Mouse (Mus musculus) frontal cortex, adult (tissue): ENCODE measurements at regions not wholly inside any gene's neighbourhood (a gene's known extent, or its start where the extent isn't known, plus 50 kb on each side); places are given as distances from the start of the nearest gene placed in this dataset.
A peak's percentile ranks its signal among the peaks of the same experiment; 100 is the strongest.
"Not testable (repeated sequence)": the region's sequence is repeated elsewhere in the genome, so short reads cannot be mapped to it uniquely, and the experiment has no call there.

ENCODE experiments used
- ATAC-seq: cut with Nextera tagmentation; 2 replicates; pipeline ENCODE4 v1.9.2; 2017; ENCODE audit warnings: mild to moderate bottlenecking, moderate library complexity, mixed read lengths; ENCODE audit not compliant: low TSS enrichment

GRCm38 (mm10) chr2:107117564-107117963 is 58.1 kb upstream of the Fshb start:
- peak; percentile 90 for ATAC-seq

GRCm38 (mm10) chr2:107118711-107119474 is 59.4 kb upstream of the Fshb start:
- ATAC-seq: no peak

DNA sequence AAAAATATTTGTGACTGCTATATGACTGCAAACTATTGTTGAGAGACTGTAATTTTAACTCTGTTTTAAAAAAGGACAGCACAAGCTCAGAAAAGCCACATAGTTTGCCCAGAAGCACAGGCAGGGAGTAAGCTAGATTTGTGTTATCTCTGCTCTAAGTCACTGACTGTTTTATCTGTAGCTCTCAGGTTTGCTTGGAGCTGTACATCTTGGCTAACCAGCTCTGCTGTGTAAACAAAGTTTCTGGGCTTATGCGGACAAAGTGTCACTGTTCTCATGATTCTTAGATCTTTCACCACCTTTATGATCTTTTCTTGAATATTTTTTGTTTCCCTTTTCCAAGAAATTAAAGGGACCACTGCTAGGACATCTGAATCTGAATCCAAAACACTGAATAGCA is 60.2 kb upstream of the Fshb start:
- ATAC-seq: no peak

- ATAC-seq: no peak
Measured at GRCm38 (mm10) chr2:107133186-107133585, 73.7 kb upstream of the Fshb start.

GRCm38 (mm10) chr2:107149317-107149716 is 89.9 kb upstream of the Fshb start:
- ATAC-seq: no peak

- no peak for ATAC-seq
Measured at GRCm38 (mm10) chr2:107149851-107150250, 90.4 kb upstream of the Fshb start.

DNA sequence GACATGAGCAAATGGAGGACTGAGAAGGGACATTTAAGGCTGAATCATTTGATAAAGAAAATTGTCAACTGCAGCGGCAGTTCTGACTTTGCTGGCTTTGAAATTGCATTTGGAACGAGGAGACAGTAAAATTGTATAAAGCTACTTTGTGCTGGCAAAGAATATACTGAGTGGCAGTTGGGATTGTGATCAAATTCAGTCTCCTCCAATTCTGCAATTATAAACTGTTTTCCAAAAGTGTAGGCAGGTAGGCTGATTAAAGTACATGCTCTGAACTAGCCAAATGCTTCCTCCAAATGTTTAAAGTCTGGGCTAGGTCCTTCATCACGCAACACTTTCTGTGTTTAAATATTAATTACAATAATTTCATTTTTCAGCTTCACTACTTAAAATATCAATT is 90.9 kb upstream of the Fshb start:
- ATAC-seq: peak; percentile 47; the same call in 1 of the 2 replicates

- ATAC-seq: no peak
Measured at GRCm38 (mm10) chr2:107151878-107152277, 92.4 kb upstream of the Fshb start.

DNA sequence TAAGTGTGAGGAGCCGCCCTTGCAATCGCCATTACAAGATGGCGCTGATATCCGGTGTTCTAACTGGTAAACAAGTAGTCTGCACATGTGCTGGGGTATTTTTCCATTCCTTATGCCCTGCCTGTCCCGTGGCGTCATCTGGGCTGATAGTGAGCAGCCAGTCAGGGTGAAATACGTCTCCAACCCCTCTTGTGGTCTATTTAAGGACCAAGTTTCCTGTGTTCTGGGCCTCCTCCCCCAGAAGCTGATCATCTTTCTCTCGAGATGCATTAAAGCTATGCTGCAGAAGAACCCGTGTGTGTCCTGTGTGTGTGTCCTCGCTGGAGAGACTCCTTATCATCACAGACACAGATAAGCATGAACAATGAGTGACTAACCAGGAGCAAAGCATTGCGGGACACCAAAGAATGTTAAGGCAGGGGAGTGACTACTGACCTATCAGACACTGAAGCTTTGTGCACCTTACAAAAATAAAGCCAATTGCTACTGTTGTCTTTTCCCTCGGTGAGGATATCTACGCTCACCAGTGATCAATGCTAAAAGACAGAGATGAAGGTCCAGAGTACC is 99.5 kb upstream of the Fshb start:
- not testable (repeated sequence) for ATAC-seq

- ATAC-seq: no peak
Measured at GRCm38 (mm10) chr2:107175721-107176120, 114.7 kb upstream of the Kcna4 start.

DNA sequence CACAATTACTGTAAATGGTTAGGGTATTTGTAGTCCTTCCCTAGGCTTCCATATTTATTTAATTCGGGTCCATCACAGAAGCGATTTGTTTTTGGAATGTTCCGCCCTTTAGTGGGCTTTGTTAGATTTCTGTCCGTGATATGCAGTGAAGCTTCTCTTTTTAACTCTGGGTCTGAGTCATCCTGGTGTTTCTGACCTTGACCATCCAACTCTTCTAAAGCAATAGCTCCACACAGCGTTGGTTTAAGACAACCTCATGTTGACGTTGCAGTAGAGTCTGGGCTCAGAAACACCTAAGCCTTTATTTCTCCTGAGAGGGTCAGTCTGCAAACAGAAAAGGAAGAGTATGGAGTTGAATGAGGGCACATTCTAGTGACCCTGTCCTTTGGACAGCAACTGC is 107.4 kb upstream of the Kcna4 start:
- ATAC-seq: no peak

DNA sequence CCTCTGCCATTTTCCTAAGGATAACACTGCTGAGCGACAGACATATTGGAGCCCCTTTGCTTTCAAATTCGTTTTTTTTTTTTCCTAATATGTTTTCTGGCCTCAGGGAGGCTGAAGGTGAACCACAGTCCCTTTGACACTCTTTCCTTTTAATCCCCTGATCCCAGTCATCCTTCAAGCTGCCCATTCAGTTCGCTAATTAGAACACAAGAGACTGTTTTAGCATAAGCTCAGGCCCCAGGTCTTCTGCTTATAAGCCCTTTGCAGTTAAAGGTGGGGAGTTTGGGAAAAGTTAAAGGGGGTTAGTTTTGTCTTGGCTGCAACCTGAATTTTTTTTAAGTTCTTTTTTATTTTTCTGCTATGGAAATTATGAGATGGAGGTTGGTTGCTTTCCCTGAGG is 105.6 kb upstream of the Kcna4 start:
- ATAC-seq: no peak

- peak; percentile 52; the same call in 1 of the 2 replicates for ATAC-seq
Measured at GRCm38 (mm10) chr2:107201856-107202473, 88.5 kb upstream of the Kcna4 start.

- ATAC-seq: peak; percentile 64
Measured at GRCm38 (mm10) chr2:107202474-107202858, 88.0 kb upstream of the Kcna4 start.

DNA sequence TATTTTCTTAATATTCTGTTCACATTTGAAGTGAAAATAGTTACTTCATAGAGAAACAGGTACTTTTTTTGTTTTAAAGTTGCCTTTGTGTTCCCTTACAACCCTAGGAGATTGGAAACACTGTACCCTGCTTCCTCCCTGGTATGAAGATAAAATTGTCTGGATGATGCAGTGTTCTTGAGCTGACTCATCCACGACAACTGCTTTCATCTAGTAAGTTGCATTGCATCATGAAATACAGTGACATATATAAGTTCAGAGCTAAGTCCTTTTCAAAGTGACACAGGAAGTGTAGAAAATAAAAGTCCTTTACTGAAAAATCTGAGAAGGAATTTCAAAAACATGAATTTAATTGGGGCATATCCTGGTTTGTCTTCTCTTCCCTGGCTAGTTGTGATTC is 68.9 kb upstream of the Kcna4 start:
- ATAC-seq: no peak

GRCm38 (mm10) chr2:107224679-107225078 is 65.8 kb upstream of the Kcna4 start:
- ATAC-seq: peak; percentile 41; the same call in 1 of the 2 replicates

GRCm38 (mm10) chr2:107227486-107227885 is 63.0 kb upstream of the Kcna4 start:
- ATAC-seq: peak; percentile 38; the same call in 1 of the 2 replicates

DNA sequence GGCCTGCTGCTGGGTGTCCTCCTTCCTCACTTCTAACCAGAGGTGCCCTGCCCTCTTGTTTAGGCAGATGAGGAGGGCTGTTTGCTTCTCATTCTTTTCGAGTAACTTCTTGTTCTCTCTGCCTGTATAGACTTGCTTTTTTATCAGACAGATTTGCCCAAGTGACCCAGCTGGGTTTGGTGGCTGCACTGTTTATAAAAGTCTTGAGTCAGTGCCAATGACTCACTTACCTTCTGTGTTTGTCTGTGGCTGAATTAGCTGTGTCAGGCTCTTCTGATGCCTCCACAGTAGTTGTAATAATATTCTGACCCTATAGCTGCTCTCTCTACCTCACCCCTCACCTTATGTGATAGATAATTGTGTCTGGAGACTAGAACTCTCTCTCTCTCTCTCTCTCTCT is 62.2 kb upstream of the Kcna4 start:
- no peak for ATAC-seq

- no peak for ATAC-seq
Measured at GRCm38 (mm10) chr2:107231680-107232079, 58.8 kb upstream of the Kcna4 start.

DNA sequence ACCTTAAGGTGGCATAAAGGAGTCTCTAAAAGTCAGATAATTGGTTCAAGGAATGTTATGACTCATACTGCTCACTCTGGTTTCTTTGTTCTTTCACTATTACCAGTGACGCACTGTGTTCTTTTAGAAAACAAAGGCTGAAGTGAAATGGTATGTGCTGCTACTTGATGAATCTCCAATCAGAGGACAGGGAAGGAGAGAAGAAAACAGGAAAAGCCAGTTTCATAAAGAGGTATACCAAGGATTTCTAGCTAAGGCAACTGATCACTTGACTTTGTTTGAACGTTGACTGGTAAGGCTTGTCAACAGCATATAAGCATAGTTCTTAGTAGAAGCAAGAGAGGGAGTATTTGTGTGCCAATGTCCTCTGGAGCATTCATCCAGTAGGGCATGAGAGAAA is 57.6 kb upstream of the Kcna4 start:
- ATAC-seq: no peak
